Mouse (Mus musculus): ENCODE measurements around the gene Ccdc102a. TPM values are rescaled to one million over a fixed set of nuclear protein-coding genes. Genes with fewer than 3 reads are reported as not detected.

The Ccdc102a gene
- 16.4 and 20.7 TPM in 2 replicates for polyA plus RNA-seq (2015; fragmentation: Nextera tagmentation; extraction: Ambion mirVana)

DNA sequence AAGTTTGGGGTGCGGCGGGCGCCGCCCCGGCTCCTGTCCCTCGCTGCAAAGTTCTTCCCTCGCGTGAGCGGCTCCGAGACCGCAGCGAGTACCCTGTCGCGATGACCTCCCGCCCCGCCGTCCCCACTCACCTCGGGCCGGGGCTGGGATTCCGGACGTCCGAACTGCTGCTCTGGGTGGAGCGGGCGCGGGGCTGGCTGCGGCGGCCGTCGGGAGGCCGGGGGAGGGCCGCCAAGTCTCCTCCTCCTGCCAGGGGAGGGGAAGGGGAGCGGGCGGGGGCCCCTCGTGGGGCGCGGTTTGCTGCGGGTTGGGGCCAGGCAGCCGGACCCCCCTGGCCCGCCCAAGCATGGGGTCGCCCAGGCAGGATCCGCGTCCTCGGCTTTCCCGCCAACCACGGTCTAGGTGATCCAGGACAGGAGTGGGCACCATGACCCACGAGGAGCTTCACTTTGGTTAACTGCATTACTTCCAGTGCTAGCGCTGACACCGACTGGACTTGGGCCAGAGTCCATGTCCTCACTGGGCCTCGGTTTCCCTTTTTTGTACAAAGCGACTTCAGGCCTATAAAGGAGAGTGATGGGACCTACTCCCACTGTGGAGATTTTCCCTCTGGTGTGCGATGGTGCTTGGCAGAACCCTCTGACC, at the start of gene Ccdc102a:
Gene Ccdc102a (minus strand): TSS at position 248 of the 645 bp plus-strand sequence.

DNA sequence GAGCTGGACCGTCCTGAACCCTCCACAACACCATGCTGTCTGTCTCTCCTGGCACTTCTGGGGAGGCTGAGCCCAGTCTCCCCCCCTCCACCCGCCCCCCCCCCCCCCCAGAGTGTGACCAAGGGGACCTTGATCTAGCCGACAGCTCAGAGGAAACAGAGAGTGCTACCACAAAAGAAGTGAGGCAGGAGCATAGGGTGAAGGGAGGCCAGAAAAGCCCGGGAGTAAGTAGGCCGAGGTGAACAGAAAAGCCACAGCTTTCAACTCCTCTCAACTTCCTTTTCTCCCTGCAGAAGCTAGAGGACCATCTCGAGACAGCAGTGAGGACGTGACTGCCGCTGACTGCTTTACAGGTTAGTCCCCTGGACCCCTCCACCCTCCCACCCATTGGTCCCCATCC, 5.5 kb upstream of the Ccdc102a start, which contains the start of gene Adgrg5:
Gene Adgrg5 (plus strand): TSS at position 290 of the 400 bp plus-strand sequence.

DNA sequence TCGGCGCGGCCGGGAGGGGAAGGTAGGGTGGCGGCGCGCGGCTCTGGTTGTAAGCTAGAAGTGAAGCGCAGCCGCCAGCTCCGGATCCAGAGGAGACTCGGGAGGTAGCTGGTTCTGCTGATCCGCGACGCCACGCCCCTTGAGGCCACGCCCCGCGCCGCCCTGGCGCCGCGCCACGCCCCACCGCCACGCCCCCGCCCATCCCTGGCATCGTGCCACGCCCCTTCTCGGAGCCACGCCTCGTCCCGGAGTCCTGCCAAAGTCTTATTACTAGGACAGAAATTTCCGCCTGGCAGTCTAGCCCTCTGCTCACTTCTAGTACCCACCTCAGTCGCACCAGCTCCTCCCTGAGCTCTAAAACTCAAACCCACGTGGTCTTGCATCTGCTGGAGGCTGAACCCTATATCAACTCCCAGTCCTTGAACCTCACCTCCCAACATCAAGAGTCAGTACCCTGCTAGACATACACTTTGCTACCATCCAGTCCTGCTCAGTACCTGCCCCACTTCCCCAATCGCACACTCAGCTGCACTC, 41.6 kb downstream of the Ccdc102a start, which contains the start of gene Dok4:
Gene Dok4 (minus strand): TSS at position 134 of the 534 bp plus-strand sequence.

DNA sequence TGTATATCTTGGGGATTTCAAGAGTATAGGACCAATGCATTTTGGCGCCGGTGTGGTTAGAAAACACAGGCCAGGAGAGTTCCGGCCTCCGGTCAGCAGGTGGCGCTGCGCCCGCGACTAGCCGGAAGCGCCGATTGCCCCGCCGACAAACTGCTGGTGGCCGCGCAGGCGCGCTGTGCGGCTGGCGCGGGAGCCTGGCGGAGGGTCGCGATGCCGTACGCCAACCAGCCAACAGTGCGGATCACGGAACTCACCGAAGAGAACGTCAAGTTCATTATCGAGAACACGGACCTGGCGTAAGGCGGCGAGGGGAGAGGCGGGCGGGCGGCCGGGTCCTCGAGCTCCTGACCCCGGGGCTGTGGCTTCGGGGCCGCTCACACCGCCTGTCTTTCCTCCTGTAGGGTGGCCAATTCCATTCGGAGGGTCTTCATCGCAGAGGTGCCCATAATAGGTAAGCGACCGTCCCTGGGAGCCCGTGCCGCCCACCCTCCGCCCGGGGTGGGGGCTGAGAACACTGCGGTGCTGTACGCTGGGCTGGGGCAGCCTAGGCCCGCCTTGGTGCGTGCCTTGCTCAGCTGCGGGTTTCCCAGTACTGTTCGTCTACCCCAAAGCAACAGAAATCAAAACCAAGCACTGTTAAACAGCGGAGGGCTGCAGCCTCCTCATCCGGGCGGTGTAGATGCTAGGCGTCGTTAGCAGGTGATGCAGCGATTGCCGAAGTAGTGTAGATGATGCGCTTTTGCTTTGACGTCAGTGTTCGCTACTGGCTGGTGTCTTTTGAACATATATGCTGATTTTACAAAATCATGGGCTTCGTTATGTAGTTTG, 60.3 kb downstream of the Ccdc102a start, which contains the start of gene Polr2c:
Gene Polr2c (plus strand): TSS at position 105 of the 828 bp plus-strand sequence.

Other genes starting within 250 kb of the Ccdc102a start
- 3.0 and 3.1 TPM in 2 replicates for gene Pllp, start 221.8 kb downstream of the Ccdc102a start, polyA plus RNA-seq (2015; fragmentation: Nextera tagmentation; extraction: Ambion mirVana)
- not detected in 2 replicates for gene Ccl22, start 172.5 kb downstream of the Ccdc102a start, polyA plus RNA-seq (2015; fragmentation: Nextera tagmentation; extraction: Ambion mirVana)
- 15.1 and 16.2 TPM in 2 replicates for gene Cx3cl1, start 146.1 kb downstream of the Ccdc102a start, polyA plus RNA-seq (2015; fragmentation: Nextera tagmentation; extraction: Ambion mirVana)
- 1.1 and 1.2 TPM in 2 replicates for gene Ccl17, start 107.6 kb downstream of the Ccdc102a start, polyA plus RNA-seq (2015; fragmentation: Nextera tagmentation; extraction: Ambion mirVana)
- gene Coq9, start 79.8 kb downstream of the Ccdc102a start, polyA plus RNA-seq (2015; fragmentation: Nextera tagmentation; extraction: Ambion mirVana): 96.9 and 125 TPM in 2 replicates
- 78.5 and 86.3 TPM in 2 replicates for gene Ciapin1, start 79.7 kb downstream of the Ccdc102a start, polyA plus RNA-seq (2015; fragmentation: Nextera tagmentation; extraction: Ambion mirVana)
- gene Polr2c, start 60.6 kb downstream of the Ccdc102a start, polyA plus RNA-seq (2015; fragmentation: Nextera tagmentation; extraction: Ambion mirVana): 88.1 and 91.8 TPM in 2 replicates
- 14.9 and 15.1 TPM in 2 replicates for gene Dok4, start 41.8 kb downstream of the Ccdc102a start, polyA plus RNA-seq (2015; fragmentation: Nextera tagmentation; extraction: Ambion mirVana)
- gene Adgrg5, start 5.6 kb upstream of the Ccdc102a start, polyA plus RNA-seq (2015; fragmentation: Nextera tagmentation; extraction: Ambion mirVana): 0.08 and 0.16 TPM in 2 replicates
- gene Adgrg1, start 56.7 kb upstream of the Ccdc102a start, polyA plus RNA-seq (2015; fragmentation: Nextera tagmentation; extraction: Ambion mirVana): 14.0 and 15.7 TPM in 2 replicates
- 2.0 and 6.2 TPM in 2 replicates for gene Adgrg3, start 99.6 kb upstream of the Ccdc102a start, polyA plus RNA-seq (2015; fragmentation: Nextera tagmentation; extraction: Ambion mirVana)
- not detected in 2 replicates for gene Drc7, start 137.0 kb upstream of the Ccdc102a start, polyA plus RNA-seq (2015; fragmentation: Nextera tagmentation; extraction: Ambion mirVana)
- gene Katnb1, start 163.1 kb upstream of the Ccdc102a start, polyA plus RNA-seq (2015; fragmentation: Nextera tagmentation; extraction: Ambion mirVana): 13.4 and 14.0 TPM in 2 replicates